Mouse (Mus musculus): ENCODE data around the gene Ift46.

DNA sequence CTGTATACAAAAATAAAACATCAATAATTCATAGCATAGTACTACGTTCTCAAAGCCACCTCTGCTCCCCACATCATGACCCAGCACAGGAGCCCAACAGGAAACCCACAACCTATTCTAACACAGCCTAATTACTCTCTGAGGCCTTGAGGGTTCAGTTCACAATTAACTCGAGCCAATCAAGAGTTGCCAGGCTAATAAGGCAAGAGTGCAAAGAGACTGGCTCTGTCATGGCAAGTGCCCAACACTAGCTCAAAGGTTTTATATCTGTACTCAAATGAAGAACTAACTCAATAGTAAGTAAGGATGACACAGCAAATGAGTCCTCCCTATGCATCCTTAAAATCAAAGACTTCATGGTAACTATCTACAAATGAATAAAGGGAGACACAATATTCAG is 62.8 kb downstream of the Ift46 start:
- TF ChIP-seq TAL1 (IDR thresholded peaks at IDR 0.05; ENCODE audit: low read length), result no peak
- no peak for TF ChIP-seq GATA1 (IDR thresholded peaks at IDR 0.05; ENCODE audit: low read length)

Data from erythroblast, embryonic 14.5 days (primary cell).